Mouse (Mus musculus): ENCODE measurements around the gene Tmem218. TPM values are rescaled to one million over a fixed set of nuclear protein-coding genes. Genes with fewer than 3 reads are reported as not detected.

Tmem218 gene
- polyA plus RNA-seq, 1 experiment from 2014 or later: 12.6 TPM

DNA sequence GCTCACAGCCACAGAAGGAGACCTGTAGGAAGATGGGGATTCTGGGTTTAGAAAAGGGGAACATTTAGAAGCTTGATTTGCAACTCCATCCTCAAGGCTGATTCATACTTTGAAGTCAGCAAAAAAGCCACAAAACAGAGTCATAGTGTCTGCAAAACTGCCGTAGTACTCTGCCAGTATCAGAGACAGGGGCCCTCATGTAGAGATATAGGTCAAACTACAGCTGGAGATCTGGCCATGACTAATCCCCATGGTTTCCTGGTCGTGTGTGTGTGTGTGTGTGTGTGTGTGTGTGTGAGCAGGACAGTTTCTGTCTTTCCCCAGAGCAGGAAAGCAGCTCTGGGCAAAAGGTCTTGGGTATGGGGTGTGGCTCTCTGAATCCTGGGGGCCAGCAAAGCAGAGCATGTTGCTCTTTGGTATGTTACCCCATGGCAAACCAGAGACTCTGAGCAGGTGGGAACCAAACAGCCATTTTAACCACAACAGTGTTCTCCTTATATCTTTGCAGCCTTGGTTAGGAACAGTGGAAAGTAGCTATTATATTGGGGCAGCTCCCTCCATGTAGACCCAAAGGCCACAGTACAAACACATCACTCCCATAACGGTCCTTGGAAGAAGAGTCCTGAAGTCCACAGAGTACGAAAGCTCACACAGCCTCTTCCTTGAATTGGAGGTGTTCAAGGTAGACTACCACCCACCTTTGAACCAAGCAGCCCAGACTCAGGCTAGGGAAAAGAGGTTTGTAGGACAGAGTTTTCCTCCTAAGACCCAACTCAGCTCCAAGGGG, 28.1 kb downstream of the Tmem218 start:
- no peak overlapping the region for H3K9ac ChIP-seq
- no peaks in the 10 kb centered on the region for H3K9me3 ChIP-seq (replicated peaks)
- no peaks in the 10 kb centered on the region for H3K36me3 ChIP-seq (ENCODE audit: poor library complexity, severe bottlenecking)
- 76% methylated on average over 4 of the region's 4 CpGs for WGBS
- no peak overlapping the region for H3K4me2 ChIP-seq
- no peak for ATAC-seq
- no peak overlapping the region for H3K4me3 ChIP-seq
- H3K27me3 ChIP-seq: no peaks in the 10 kb centered on the region
- H3K27ac ChIP-seq: no peak overlapping the region
- H3K4me1 ChIP-seq: no peaks in the 10 kb centered on the region

GRCm38 (mm10) chr9:37242764-37243163, 34.7 kb downstream of the Tmem218 start:
- no peak overlapping the region for H3K9ac ChIP-seq
- H3K36me3 ChIP-seq (ENCODE audit: poor library complexity, severe bottlenecking): no peaks in the 10 kb centered on the region
- H3K27me3 ChIP-seq: no peaks in the 10 kb centered on the region
- H3K4me2 ChIP-seq: no peak overlapping the region
- peaks cover 5% of the 10 kb centered on the region; the same call in 1 of the 2 replicates for H3K4me1 ChIP-seq
- 90% methylated on average over 3 of the region's 3 CpGs for WGBS
- no peak for ATAC-seq
- H3K9me3 ChIP-seq (replicated peaks): no peaks in the 10 kb centered on the region
- H3K27ac ChIP-seq: no peak overlapping the region
- H3K4me3 ChIP-seq: no peak overlapping the region

DNA sequence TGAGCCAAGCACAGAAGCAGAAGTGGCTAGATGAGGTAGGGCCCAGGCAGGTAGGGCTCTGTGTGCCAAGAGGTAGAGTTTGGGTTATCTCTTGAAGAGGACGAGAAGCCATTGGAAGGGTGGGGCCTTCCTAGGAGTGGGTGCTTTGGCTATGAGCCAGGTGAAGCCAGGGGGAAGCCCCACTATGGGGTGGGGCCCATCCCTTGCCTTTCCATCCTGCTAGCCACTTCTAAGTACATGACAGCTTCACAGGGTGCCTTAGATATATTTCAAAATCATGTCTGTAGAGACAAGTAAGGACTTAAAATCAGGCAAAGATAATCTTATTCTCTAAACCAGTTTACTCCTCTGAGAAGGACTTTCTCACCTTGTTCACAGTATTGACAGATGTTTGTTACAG, 36.6 kb downstream of the Tmem218 start:
- H3K9ac ChIP-seq: no peak overlapping the region
- no peak overlapping the region for H3K4me2 ChIP-seq
- no peak for ATAC-seq
- H3K9me3 ChIP-seq (replicated peaks): no peaks in the 10 kb centered on the region
- peaks cover 18% of the 10 kb centered on the region for H3K4me1 ChIP-seq
- H3K27ac ChIP-seq: no peak overlapping the region
- WGBS: 70% methylated on average over 1 of the region's 1 CpGs
- H3K36me3 ChIP-seq (ENCODE audit: poor library complexity, severe bottlenecking): no peaks in the 10 kb centered on the region
- H3K27me3 ChIP-seq: no peaks in the 10 kb centered on the region
- H3K4me3 ChIP-seq: no peak overlapping the region

DNA sequence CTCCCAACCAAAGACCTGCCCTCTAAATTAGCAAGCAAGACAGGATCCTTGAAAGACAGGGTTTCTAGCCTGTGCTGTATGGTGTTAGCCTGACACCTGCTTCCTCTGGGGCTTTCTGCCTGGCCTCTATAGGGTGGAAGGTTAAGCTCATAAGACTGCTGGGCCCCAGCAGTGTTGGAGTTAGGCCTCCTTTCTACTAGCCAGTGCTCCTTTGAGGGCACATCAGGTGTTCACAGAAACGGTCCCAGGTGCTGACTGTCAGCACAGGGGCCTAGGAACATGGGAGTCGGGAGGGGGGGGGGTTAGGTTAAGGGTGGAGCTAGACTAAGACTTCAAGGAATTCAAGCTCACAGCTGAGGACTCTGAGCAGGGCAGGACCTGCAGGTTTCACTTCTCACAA, 37.4 kb downstream of the Tmem218 start:
- no peak overlapping the region for H3K4me2 ChIP-seq
- whole genome bisulfite sequencing: 73% methylated on average over 2 of the region's 2 CpGs
- no peaks in the 10 kb centered on the region for H3K36me3 ChIP-seq (ENCODE audit: poor library complexity, severe bottlenecking)
- peaks cover 18% of the 10 kb centered on the region for H3K4me1 ChIP-seq
- no peaks in the 10 kb centered on the region for H3K9me3 ChIP-seq (replicated peaks)
- H3K9ac ChIP-seq: no peak overlapping the region
- no peak overlapping the region for H3K4me3 ChIP-seq
- ATAC-seq: no peak
- H3K27ac ChIP-seq: no peak overlapping the region
- H3K27me3 ChIP-seq: no peaks in the 10 kb centered on the region

GRCm38 (mm10) chr9:37245810-37246209, 37.8 kb downstream of the Tmem218 start:
- H3K4me2 ChIP-seq: no peak overlapping the region
- ATAC-seq: no peak
- H3K4me1 ChIP-seq: peaks cover 18% of the 10 kb centered on the region
- H3K9ac ChIP-seq: no peak overlapping the region
- H3K27me3 ChIP-seq: no peaks in the 10 kb centered on the region
- no peak overlapping the region for H3K4me3 ChIP-seq
- H3K36me3 ChIP-seq (ENCODE audit: poor library complexity, severe bottlenecking): no peaks in the 10 kb centered on the region
- 95% methylated on average over 1 of the region's 1 CpGs for WGBS
- no peaks in the 10 kb centered on the region for H3K9me3 ChIP-seq (replicated peaks)
- no peak overlapping the region for H3K27ac ChIP-seq

GRCm38 (mm10) chr9:37247429-37247828, 39.4 kb downstream of the Tmem218 start:
- no peak for ATAC-seq
- no peaks in the 10 kb centered on the region for H3K9me3 ChIP-seq (replicated peaks)
- no peak overlapping the region for H3K4me3 ChIP-seq
- no peaks in the 10 kb centered on the region for H3K36me3 ChIP-seq (ENCODE audit: poor library complexity, severe bottlenecking)
- H3K27ac ChIP-seq: no peak overlapping the region
- no peak overlapping the region for H3K4me2 ChIP-seq
- no peaks in the 10 kb centered on the region for H3K27me3 ChIP-seq
- peaks cover 18% of the 10 kb centered on the region for H3K4me1 ChIP-seq
- H3K9ac ChIP-seq: no peak overlapping the region

DNA sequence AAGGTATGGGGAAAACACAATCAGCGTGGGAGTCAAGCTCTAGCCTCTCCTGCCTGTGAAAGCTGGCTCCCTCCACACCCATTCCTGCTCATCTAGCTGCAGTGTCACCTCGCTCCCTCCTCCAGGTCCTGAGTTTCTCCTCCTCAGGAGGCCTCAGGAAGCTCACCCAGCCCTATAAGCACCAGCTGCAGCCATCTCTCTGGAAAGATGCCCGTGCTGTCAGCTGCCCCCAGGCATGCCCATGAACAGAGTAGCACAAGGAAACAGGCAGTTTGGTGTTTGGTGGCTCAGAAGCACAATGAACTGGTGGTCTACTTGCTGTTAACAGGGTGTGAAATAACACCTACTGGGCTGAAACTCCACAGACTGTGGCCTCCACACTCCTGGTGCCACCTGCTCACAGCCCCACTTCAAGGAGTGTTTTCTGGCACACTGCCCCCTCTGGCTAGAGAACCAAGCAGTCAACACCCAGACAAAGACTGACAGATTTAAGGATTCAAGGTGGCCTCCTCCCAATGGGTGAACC, 40.4 kb downstream of the Tmem218 start:
- peak; percentile 84 for ATAC-seq
- no peak overlapping the region for H3K4me3 ChIP-seq
- no peaks in the 10 kb centered on the region for H3K36me3 ChIP-seq (ENCODE audit: poor library complexity, severe bottlenecking)
- no peaks in the 10 kb centered on the region for H3K27me3 ChIP-seq
- H3K4me1 ChIP-seq: peaks cover 18% of the 10 kb centered on the region
- H3K4me2 ChIP-seq: no peak overlapping the region
- no peak overlapping the region for H3K9ac ChIP-seq
- H3K27ac ChIP-seq: peak overlapping the region; percentile 48; the same call in 1 of the 2 replicates
- 40% methylated on average over 3 of the region's 3 CpGs for WGBS
- H3K9me3 ChIP-seq (replicated peaks): no peaks in the 10 kb centered on the region

DNA sequence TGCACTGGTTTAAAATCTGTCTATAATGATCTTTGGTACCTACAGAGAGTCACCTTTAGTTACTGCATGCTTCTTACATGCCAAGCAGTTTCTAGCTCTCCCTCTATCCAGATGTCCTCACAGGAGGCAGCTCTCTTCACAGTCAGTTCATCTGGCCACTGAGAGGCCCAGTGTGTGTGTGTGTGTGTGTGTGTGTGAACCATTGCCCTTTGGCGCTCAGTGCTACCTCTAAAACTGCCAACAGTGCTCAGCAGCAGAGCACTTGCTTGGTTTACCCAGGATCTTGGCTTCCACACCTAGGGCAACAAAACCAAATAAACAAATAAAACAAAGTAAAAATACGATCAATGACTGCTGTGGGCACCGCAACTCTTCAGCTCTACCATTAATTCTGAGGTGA, 42.0 kb downstream of the Tmem218 start:
- H3K9ac ChIP-seq: no peak overlapping the region

GRCm38 (mm10) chr9:37250631-37251030, 42.6 kb downstream of the Tmem218 start:
- H3K9me3 ChIP-seq (replicated peaks): no peaks in the 10 kb centered on the region

More for the DNA sequence above, 42.0 kb downstream of the Tmem218 start:
- H3K27ac ChIP-seq: no peak overlapping the region
- no peak for ATAC-seq
- no peak overlapping the region for H3K4me2 ChIP-seq
- H3K4me1 ChIP-seq: peaks cover 23% of the 10 kb centered on the region
- H3K4me3 ChIP-seq: no peak overlapping the region
- H3K36me3 ChIP-seq (ENCODE audit: poor library complexity, severe bottlenecking): no peaks in the 10 kb centered on the region
- H3K9me3 ChIP-seq (replicated peaks): no peaks in the 10 kb centered on the region
- H3K27me3 ChIP-seq: no peaks in the 10 kb centered on the region
- 88% methylated on average over 3 of the region's 3 CpGs for WGBS

GRCm38 (mm10) chr9:37254531-37255110, 46.6 kb downstream of the Tmem218 start:
- H3K9ac ChIP-seq: no peak overlapping the region
- 22% methylated on average over 6 of the region's 6 CpGs for WGBS
- no peaks in the 10 kb centered on the region for H3K9me3 ChIP-seq (replicated peaks)
- H3K27me3 ChIP-seq: no peaks in the 10 kb centered on the region
- no peaks in the 10 kb centered on the region for H3K36me3 ChIP-seq (ENCODE audit: poor library complexity, severe bottlenecking)
- ATAC-seq: no peak; the same call in 1 of the 2 replicates
- H3K27ac ChIP-seq: no peak overlapping the region
- peak overlapping the region; percentile 37 for H3K4me3 ChIP-seq
- H3K4me1 ChIP-seq: peaks cover 13% of the 10 kb centered on the region
- peak overlapping the region; percentile 75 for H3K4me2 ChIP-seq

More at GRCm38 (mm10) chr9:37250631-37251030, 42.6 kb downstream of the Tmem218 start:
- Histone ChIP-seq H3K4me2 (no peak overlapping the region), H3K9ac (no peak overlapping the region), H3K36me3 (ENCODE audit: poor library complexity, severe bottlenecking) (no peaks in the 10 kb centered on the region), H3K4me1 (peaks cover 29% of the 10 kb centered on the region), H3K4me3 (no peak overlapping the region), H3K27ac (no peak overlapping the region), H3K27me3 (no peaks in the 10 kb centered on the region)
- WGBS: 88% methylated on average over 6 of the region's 6 CpGs
- ATAC-seq: no peak

- peak; percentile 94 for ATAC-seq
- H3K4me2 ChIP-seq: peak within 1 kb of the TSS; percentile 75
- no peaks in the 10 kb centered on the region for H3K9me3 ChIP-seq (replicated peaks)
- peaks cover 13% of the 10 kb centered on the region for H3K4me1 ChIP-seq
- H3K36me3 ChIP-seq (ENCODE audit: poor library complexity, severe bottlenecking): no peaks in the 10 kb centered on the region
- H3K4me3 ChIP-seq: peak within 1 kb of the TSS; percentile 37
- H3K9ac ChIP-seq: peak within 1 kb of the TSS; percentile 61
- no peaks in the 10 kb centered on the region for H3K27me3 ChIP-seq
- H3K27ac ChIP-seq: no peak within 1 kb of the TSS
- WGBS: 3% methylated on average over 38 of the region's 38 CpGs
Observed at GRCm38 (mm10) chr9:37255149-37255888, 47.3 kb downstream of the Tmem218 start, which contains the start of gene Slc37a2. TSS of gene Slc37a2 (minus strand) at chr9:37255738.

- peak; percentile 57 for ATAC-seq
- H3K4me2 ChIP-seq: peak overlapping the region; percentile 75
- H3K9ac ChIP-seq: no peak overlapping the region
- 38% methylated on average over 7 of the region's 7 CpGs for WGBS
- H3K4me1 ChIP-seq: peaks cover 13% of the 10 kb centered on the region
- no peak overlapping the region for H3K27ac ChIP-seq
- no peaks in the 10 kb centered on the region for H3K36me3 ChIP-seq (ENCODE audit: poor library complexity, severe bottlenecking)
- H3K27me3 ChIP-seq: no peaks in the 10 kb centered on the region
- H3K4me3 ChIP-seq: peak overlapping the region; percentile 37
- no peaks in the 10 kb centered on the region for H3K9me3 ChIP-seq (replicated peaks)
Observed at GRCm38 (mm10) chr9:37255889-37256225, 47.8 kb downstream of the Tmem218 start.

Data from forebrain, embryonic 13.5 days (tissue).